Mouse (Mus musculus): ENCODE data around the gene Mfsd4b2. TPM values are rescaled to one million over a fixed set of nuclear protein-coding genes. Genes with fewer than 3 reads are reported as not detected.

The Mfsd4b2 gene
- total and polyA plus RNA-seq, 2 experiments from 2014 or later, result not detected

GRCm38 (mm10) chr10:39904191-39904590 lies 22.5 kb downstream of the Mfsd4b2 start:
- WGBS, result 74% methylated on average over 3 of the region's 3 CpGs
- DNase-seq (ENCODE audit: low spot score) (no peak), ATAC-seq (ENCODE audit: insufficient read depth, low read depth) (no peak)
- Histone ChIP-seq H3K4me2 (ENCODE audit: low read depth, low read length) (no peak overlapping the region), H3K4me1 (ENCODE audit: control insufficient read depth, insufficient read depth) (0 out of 2 replicates have a peak, but pooled peaks cover 3% of the 10 kb centered on the region), H3K27ac (ENCODE audit: low read depth) (no peak overlapping the region), H3K36me3 (replicated peaks; ENCODE audit: control insufficient read depth, insufficient read depth, low read length) (no peaks in the 10 kb centered on the region), H3K9me3 (replicated peaks; ENCODE audit: control insufficient read depth, low read length) (no peaks in the 10 kb centered on the region), H3K9ac (replicated peaks; ENCODE audit: low read depth, low read length) (no peak overlapping the region), H3K27me3 (ENCODE audit: control insufficient read depth, insufficient read depth, low read length) (no peaks in the 10 kb centered on the region), H3K4me3 (ENCODE audit: low read depth, low read length) (no peak overlapping the region)
- TF ChIP-seq CTCF (IDR thresholded peaks at IDR 0.05; ENCODE audit: low read depth) (no peak), EP300 (IDR thresholded peaks at IDR 0.05; ENCODE audit: low read depth) (no peak)

- peak within 1 kb of the TSS; percentile 75 for H3K4me2 ChIP-seq (ENCODE audit: low read depth, low read length)
- no peak for TF ChIP-seq CTCF (IDR thresholded peaks at IDR 0.05; ENCODE audit: low read depth)
- 0 out of 2 replicates have a peak, but pooled peaks have one; percentile 37 for TF ChIP-seq EP300 (IDR thresholded peaks at IDR 0.05; ENCODE audit: low read depth)
- peak within 1 kb of the TSS; percentile 77 for H3K9ac ChIP-seq (replicated peaks; ENCODE audit: low read depth, low read length)
- no peaks in the 10 kb centered on the region for H3K9me3 ChIP-seq (replicated peaks; ENCODE audit: control insufficient read depth, low read length)
- WGBS, result under 1% methylated on average over 41 of the region's 41 CpGs
- DNase-seq (ENCODE audit: low spot score), result peak; percentile 86
- H3K27me3 ChIP-seq (ENCODE audit: control insufficient read depth, insufficient read depth, low read length), result no peaks in the 10 kb centered on the region
- H3K4me3 ChIP-seq (ENCODE audit: low read depth, low read length), result peak within 1 kb of the TSS; percentile 88
- ATAC-seq (ENCODE audit: insufficient read depth, low read depth), result peak; percentile 98
- no peaks in the 10 kb centered on the region for H3K36me3 ChIP-seq (replicated peaks; ENCODE audit: control insufficient read depth, insufficient read depth, low read length)
- H3K4me1 ChIP-seq (ENCODE audit: control insufficient read depth, insufficient read depth), result peaks cover 11% of the 10 kb centered on the region; the same call in 1 of the 2 replicates
- H3K27ac ChIP-seq (ENCODE audit: low read depth), result peak within 1 kb of the TSS; percentile 84
Measured at GRCm38 (mm10) chr10:39898874-39899371, 27.8 kb downstream of the Mfsd4b2 start, which contains the start of gene Mfsd4b4. Mfsd4b4 (minus strand) TSS chr10:39899238.

GRCm38 (mm10) chr10:39896503-39896902 lies 30.2 kb downstream of the Mfsd4b2 start:
- no peak overlapping the region for H3K4me2 ChIP-seq (ENCODE audit: low read depth, low read length)
- H3K9ac ChIP-seq (replicated peaks; ENCODE audit: low read depth, low read length), result no peak overlapping the region
- TF ChIP-seq EP300 (IDR thresholded peaks at IDR 0.05; ENCODE audit: low read depth), result no peak
- TF ChIP-seq CTCF (IDR thresholded peaks at IDR 0.05; ENCODE audit: low read depth), result peak; percentile 17
- 0 out of 2 replicates have a peak, but pooled peaks cover 4% of the 10 kb centered on the region for H3K36me3 ChIP-seq (replicated peaks; ENCODE audit: control insufficient read depth, insufficient read depth, low read length)
- no peaks in the 10 kb centered on the region for H3K27me3 ChIP-seq (ENCODE audit: control insufficient read depth, insufficient read depth, low read length)
- no peaks in the 10 kb centered on the region for H3K9me3 ChIP-seq (replicated peaks; ENCODE audit: control insufficient read depth, low read length)
- H3K4me1 ChIP-seq (ENCODE audit: control insufficient read depth, insufficient read depth), result peaks cover 11% of the 10 kb centered on the region; the same call in 1 of the 2 replicates
- H3K4me3 ChIP-seq (ENCODE audit: low read depth, low read length), result no peak overlapping the region
- WGBS, result 85% methylated on average over 5 of the region's 5 CpGs
- no peak overlapping the region for H3K27ac ChIP-seq (ENCODE audit: low read depth)
- no peak for DNase-seq (ENCODE audit: low spot score)
- no peak for ATAC-seq (ENCODE audit: insufficient read depth, low read depth)

- H3K27me3 ChIP-seq (ENCODE audit: control insufficient read depth, insufficient read depth, low read length), result no peaks in the 10 kb centered on the region
- no peak overlapping the region for H3K9ac ChIP-seq (replicated peaks; ENCODE audit: low read depth, low read length)
- H3K4me2 ChIP-seq (ENCODE audit: low read depth, low read length), result no peak overlapping the region
- TF ChIP-seq CTCF (IDR thresholded peaks at IDR 0.05; ENCODE audit: low read depth) (no peak), EP300 (IDR thresholded peaks at IDR 0.05; ENCODE audit: low read depth) (no peak)
- H3K36me3 ChIP-seq (replicated peaks; ENCODE audit: control insufficient read depth, insufficient read depth, low read length), result peaks cover 12% of the 10 kb centered on the region; the same call in 1 of the 2 replicates
- DNase-seq (ENCODE audit: low spot score) (no peak), ATAC-seq (ENCODE audit: insufficient read depth, low read depth) (no peak)
- H3K4me1 ChIP-seq (ENCODE audit: control insufficient read depth, insufficient read depth), result peaks cover 9% of the 10 kb centered on the region; the same call in 1 of the 2 replicates
- no peaks in the 10 kb centered on the region for H3K9me3 ChIP-seq (replicated peaks; ENCODE audit: control insufficient read depth, low read length)
- no peak overlapping the region for H3K4me3 ChIP-seq (ENCODE audit: low read depth, low read length)
- no peak overlapping the region for H3K27ac ChIP-seq (ENCODE audit: low read depth)
- WGBS, result 54% methylated on average over 11 of the region's 11 CpGs
Measured at GRCm38 (mm10) chr10:39893702-39894697, 32.7 kb downstream of the Mfsd4b2 start.

- no peaks in the 10 kb centered on the region for H3K4me1 ChIP-seq (ENCODE audit: control insufficient read depth, insufficient read depth)
- DNase-seq (ENCODE audit: low spot score) (no peak), ATAC-seq (ENCODE audit: insufficient read depth, low read depth) (no peak)
- H3K4me3 ChIP-seq (ENCODE audit: low read depth, low read length), result no peak overlapping the region
- WGBS, result 50% methylated on average over 3 of the region's 3 CpGs
- H3K4me2 ChIP-seq (ENCODE audit: low read depth, low read length), result no peak overlapping the region
- H3K27me3 ChIP-seq (ENCODE audit: control insufficient read depth, insufficient read depth, low read length), result no peaks in the 10 kb centered on the region
- no peak overlapping the region for H3K9ac ChIP-seq (replicated peaks; ENCODE audit: low read depth, low read length)
- H3K36me3 ChIP-seq (replicated peaks; ENCODE audit: control insufficient read depth, insufficient read depth, low read length), result peaks cover 12% of the 10 kb centered on the region; the same call in 1 of the 2 replicates
- no peaks in the 10 kb centered on the region for H3K9me3 ChIP-seq (replicated peaks; ENCODE audit: control insufficient read depth, low read length)
- no peak overlapping the region for H3K27ac ChIP-seq (ENCODE audit: low read depth)
- TF ChIP-seq CTCF (IDR thresholded peaks at IDR 0.05; ENCODE audit: low read depth), result no peak
Measured at GRCm38 (mm10) chr10:39888621-39889020, 38.1 kb downstream of the Mfsd4b2 start.

Other genes with a start within 250 kb of the Mfsd4b2 start
- 16.7 and 34.7 TPM in 2 replicates for gene Rev3l, start 194.8 kb downstream of the Mfsd4b2 start, total RNA-seq (2014; rRNA removed; ENCODE audit: low replicate concordance)
- gene Rev3l, start 194.8 kb downstream of the Mfsd4b2 start, polyA plus RNA-seq (2015; fragmentation: Nextera tagmentation; extraction: Ambion mirVana), result 5.4 and 5.5 TPM in 2 replicates
- gene Mfsd4b4, start 27.7 kb downstream of the Mfsd4b2 start, total RNA-seq (2014; rRNA removed; ENCODE audit: low replicate concordance), result 2.8 and 3.2 TPM in 2 replicates
- 2.9 and 3.0 TPM in 2 replicates for gene Mfsd4b4, start 27.7 kb downstream of the Mfsd4b2 start, polyA plus RNA-seq (2015; fragmentation: Nextera tagmentation; extraction: Ambion mirVana)
- gene Mfsd4b3, start 33.2 kb upstream of the Mfsd4b2 start, total RNA-seq (2014; rRNA removed; ENCODE audit: low replicate concordance), result 1.1 and 4.3 TPM in 2 replicates
- gene Mfsd4b3, start 33.2 kb upstream of the Mfsd4b2 start, polyA plus RNA-seq (2015; fragmentation: Nextera tagmentation; extraction: Ambion mirVana), result 1.5 and 2.2 TPM in 2 replicates
- not detected in 2 replicates for gene Mfsd4b5, start 59.7 kb upstream of the Mfsd4b2 start, total RNA-seq (2014; rRNA removed; ENCODE audit: low replicate concordance)
- gene Mfsd4b5, start 59.7 kb upstream of the Mfsd4b2 start, polyA plus RNA-seq (2015; fragmentation: Nextera tagmentation; extraction: Ambion mirVana), result 0.14 TPM in 1 of 2 replicates, not detected in the other
- 0.97 and 3.8 TPM in 2 replicates for gene Mfsd4b1, start 98.3 kb upstream of the Mfsd4b2 start, total RNA-seq (2014; rRNA removed; ENCODE audit: low replicate concordance)
- gene Mfsd4b1, start 98.3 kb upstream of the Mfsd4b2 start, polyA plus RNA-seq (2015; fragmentation: Nextera tagmentation; extraction: Ambion mirVana), result 2.3 and 2.4 TPM in 2 replicates
- 14.2 and 15.6 TPM in 2 replicates for gene Slc16a10, start 215.3 kb upstream of the Mfsd4b2 start, total RNA-seq (2014; rRNA removed; ENCODE audit: low replicate concordance)
- 11.6 and 12.4 TPM in 2 replicates for gene Slc16a10, start 215.3 kb upstream of the Mfsd4b2 start, polyA plus RNA-seq (2015; fragmentation: Nextera tagmentation; extraction: Ambion mirVana)